Mouse (Mus musculus) yolk sac, embryonic 10.5 days (tissue): Measurements from ENCODE around the gene Il12b.

Source experiments
- DNase-seq: peaks from one replicate; pipeline ENCODE4 v3.0.0-alpha.2; 2017; ENCODE audit warnings: low spot score

Gene Il12b

GRCm38 (mm10) chr11:44399763-44400162, at the start of gene Il12b:
TSS of gene Il12b (plus strand) at chr11:44400063.
- DNase-seq: no peak

GRCm38 (mm10) chr11:44354860-44355470, 44.9 kb upstream of the Il12b start:
- no peak for DNase-seq

GRCm38 (mm10) chr11:44356171-44356570, 43.7 kb upstream of the Il12b start:
- DNase-seq: no peak

GRCm38 (mm10) chr11:44364536-44364935, 35.3 kb upstream of the Il12b start:
- no peak for DNase-seq

- no peak for DNase-seq
These were observed 32.2 kb upstream of the Il12b start for GRCm38 (mm10) chr11:44367711-44368110.

- DNase-seq: no peak
These were observed 27.0 kb upstream of the Il12b start for GRCm38 (mm10) chr11:44372856-44373255.

GRCm38 (mm10) chr11:44377879-44378278, 22.0 kb upstream of the Il12b start:
- DNase-seq: no peak

- no peak for DNase-seq
These were observed 19.3 kb upstream of the Il12b start for GRCm38 (mm10) chr11:44380432-44381051.

- no peak for DNase-seq
These were observed 17.7 kb upstream of the Il12b start for GRCm38 (mm10) chr11:44382200-44382599.

- DNase-seq: no peak
These were observed 12.8 kb upstream of the Il12b start for GRCm38 (mm10) chr11:44387031-44387430.

GRCm38 (mm10) chr11:44389993-44390701, 9.7 kb upstream of the Il12b start:
- no peak for DNase-seq

GRCm38 (mm10) chr11:44393101-44393810, 6.6 kb upstream of the Il12b start:
- peak; percentile 5 for DNase-seq

GRCm38 (mm10) chr11:44395401-44395800, 4.5 kb upstream of the Il12b start:
- DNase-seq: no peak

GRCm38 (mm10) chr11:44397551-44397950, 2.3 kb upstream of the Il12b start:
- no peak for DNase-seq

GRCm38 (mm10) chr11:44398356-44398755, 1.5 kb upstream of the Il12b start:
- no peak for DNase-seq

GRCm38 (mm10) chr11:44398782-44399225, 1.1 kb upstream of the Il12b start:
- peak; percentile 52 for DNase-seq

GRCm38 (mm10) chr11:44401635-44402548, 2.0 kb downstream of the Il12b start:
- DNase-seq: no peak

- DNase-seq: no peak
These were observed 5.2 kb downstream of the Il12b start for GRCm38 (mm10) chr11:44405113-44405512.

GRCm38 (mm10) chr11:44405961-44406360, 6.1 kb downstream of the Il12b start:
- no peak for DNase-seq

- DNase-seq: no peak
These were observed 6.6 kb downstream of the Il12b start for GRCm38 (mm10) chr11:44406457-44406856.

GRCm38 (mm10) chr11:44408626-44409025, 8.8 kb downstream of the Il12b start:
- no peak for DNase-seq
